Mouse (Mus musculus): ENCODE measurements around the gene Nudt8.
"Not testable (repeated sequence)": the region's sequence is repeated elsewhere in the genome, so short reads cannot be mapped to it uniquely, and the experiment has no call there.

DNA sequence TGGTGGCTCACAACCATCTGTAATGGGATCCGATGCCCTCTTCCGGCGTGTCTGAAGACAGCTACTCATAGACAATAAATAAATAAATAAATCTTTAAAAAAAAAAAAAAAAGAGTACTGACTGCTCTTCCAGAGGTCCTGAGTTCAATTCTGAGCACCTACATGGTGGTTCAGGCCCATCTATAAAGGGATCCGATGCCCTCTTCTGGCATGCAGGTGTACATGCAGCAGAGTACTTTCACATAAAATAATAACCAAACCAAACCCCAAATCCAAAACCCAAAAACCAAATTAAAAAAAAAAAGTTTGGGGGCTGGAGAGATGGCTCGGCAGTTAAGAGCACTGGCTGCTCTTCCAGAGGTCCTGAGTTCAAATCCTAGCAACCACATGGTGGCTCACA is 48.7 kb downstream of the Nudt8 start:
- TF ChIP-seq GATA1, TAL1 (IDR thresholded peaks at IDR 0.05; ENCODE audit: low read length): not testable (repeated sequence)
